Mouse (Mus musculus): Measurements from ENCODE around the gene Slc2a4.
"Not testable (repeated sequence)": the region's sequence is repeated elsewhere in the genome, so short reads cannot be mapped to it uniquely, and the experiment has no call there.

The Slc2a4 gene

GRCm38 (mm10) chr11:69970222-69970621 lies 22.2 kb upstream of the Slc2a4 start:
- DNase-seq: no peak

GRCm38 (mm10) chr11:69968793-69969192 lies 20.8 kb upstream of the Slc2a4 start:
- DNase-seq: no peak

GRCm38 (mm10) chr11:69966860-69967517 lies 19.0 kb upstream of the Slc2a4 start:
- no peak for DNase-seq

- no peak for DNase-seq
Observed at GRCm38 (mm10) chr11:69966006-69966859, 18.2 kb upstream of the Slc2a4 start.

- DNase-seq: no peak
Observed at GRCm38 (mm10) chr11:69965271-69966005, 17.4 kb upstream of the Slc2a4 start.

GRCm38 (mm10) chr11:69964650-69965270 lies 16.8 kb upstream of the Slc2a4 start, which contains the start of gene Cldn7:
Cldn7 (plus strand) TSS chr11:69964779.
- DNase-seq: no peak

- no peak for DNase-seq
Observed at GRCm38 (mm10) chr11:69961841-69962240, 13.9 kb upstream of the Slc2a4 start.

- DNase-seq: no peak
Observed at GRCm38 (mm10) chr11:69960616-69961015, 12.6 kb upstream of the Slc2a4 start.

GRCm38 (mm10) chr11:69956218-69956617 lies 8.2 kb upstream of the Slc2a4 start:
- peak in 1 of 2 experiments; percentile 21 for DNase-seq

- not testable (repeated sequence) for DNase-seq
Observed at GRCm38 (mm10) chr11:69955618-69956017, 7.6 kb upstream of the Slc2a4 start.

GRCm38 (mm10) chr11:69953267-69953915 lies 5.4 kb upstream of the Slc2a4 start:
- no peak for DNase-seq

- no peak for DNase-seq
Observed at GRCm38 (mm10) chr11:69952274-69952673, 4.3 kb upstream of the Slc2a4 start.

- DNase-seq: peak in 1 of 2 experiments; percentile 42
Observed at GRCm38 (mm10) chr11:69950807-69951459, 2.9 kb upstream of the Slc2a4 start.

GRCm38 (mm10) chr11:69948763-69949150 lies 769 bp upstream of the Slc2a4 start:
- peak; percentile 80 to 84 for DNase-seq

- DNase-seq: no peak
Observed at GRCm38 (mm10) chr11:69947337-69948065, 487 bp downstream of the Slc2a4 start.

- DNase-seq: no peak
Observed at GRCm38 (mm10) chr11:69945997-69946891, 1.7 kb downstream of the Slc2a4 start.

GRCm38 (mm10) chr11:69945216-69945615 lies 2.8 kb downstream of the Slc2a4 start:
- DNase-seq: no peak

- DNase-seq: no peak
Observed at GRCm38 (mm10) chr11:69940962-69941361, 7.0 kb downstream of the Slc2a4 start.

- DNase-seq: no peak
Observed at GRCm38 (mm10) chr11:69939731-69940130, 8.3 kb downstream of the Slc2a4 start.

GRCm38 (mm10) chr11:69939181-69939580 lies 8.8 kb downstream of the Slc2a4 start:
- no peak for DNase-seq
